Comparison of ENCODE assay signal across 9 mouse cellular contexts in genomic region chr19:55198303-55198702, GRCm38 (mm10). TPM values are rescaled to one million over a fixed set of nuclear protein-coding genes. Genes with fewer than 3 reads are reported as not detected.
A peak's percentile ranks its signal among the peaks of the same experiment; 100 is the strongest.
DNase-seq lines count a peak whose midpoint lies in the region; ATAC-seq and TF ChIP-seq lines count a peak whose summit lies in the region.
"Had no signal": no experiment of that assay in that cellular context is flagged by ENCODE, and none has a peak within 500 bp of the region (broad histone marks: within the 10 kb centered on the region; RNA-seq: fewer than 3 reads in every experiment).

No protein-coding gene starts in this region.

- ATAC-seq in midbrain, embryonic 11.5 days (ENCODE audit: low FRiP score) = peak; percentile 73; the same call in 1 of the 2 replicates

- TF ChIP-seq POLR2A in bone marrow macrophage, adult 2 months (IDR thresholded peaks at IDR 0.05; ENCODE audit: borderline replicate concordance, low read depth, low read length) = no peak

- H3K9me3 ChIP-seq in midbrain, embryonic 11.5 days (ENCODE audit: control insufficient read depth, low read length) = no peaks in the 10 kb centered on the region
- H3K9me3 ChIP-seq: embryonic facial prominence, embryonic 15.5 days had no signal

- no peak overlapping the region for H3K27ac ChIP-seq in bone marrow macrophage, adult 2 months (ENCODE audit: insufficient read depth, low read depth, low read length)
- no peak overlapping the region for H3K27ac ChIP-seq in left cerebral cortex, adult 2 months
- H3K27ac ChIP-seq in midbrain, embryonic 11.5 days (ENCODE audit: low read depth, low read length) = no peak overlapping the region
- H3K27ac ChIP-seq: embryonic facial prominence, embryonic 15.5 days had no signal

- H3K36me3 ChIP-seq in midbrain, embryonic 11.5 days (ENCODE audit: control insufficient read depth, insufficient read depth, low read length) = no peaks in the 10 kb centered on the region
- H3K36me3 ChIP-seq: embryonic facial prominence, embryonic 15.5 days had no signal

- intact Hi-C loops in left cerebral cortex, adult 2 months (cut with DNase I) = loop anchor here (2.0 to 10.0 kb wide), 3 partner anchors 100 to 1254 kb away; partner anchors contain the start of genes Bbip1 and Shoc2

- no peaks in the 10 kb centered on the region for H3K4me1 ChIP-seq in bone marrow macrophage, adult 2 months (ENCODE audit: control insufficient read depth, insufficient read depth, low read length)
- H3K4me1 ChIP-seq in midbrain, embryonic 11.5 days (ENCODE audit: control insufficient read depth, insufficient read depth, low read length) = no peaks in the 10 kb centered on the region
- H3K4me1 ChIP-seq: embryonic facial prominence, embryonic 15.5 days had no signal

- TF ChIP-seq CTCF in bone marrow macrophage, adult 2 months (IDR thresholded peaks at IDR 0.05; ENCODE audit: low read depth, low read length) = peak; percentile 88
- peak; percentile 77 for TF ChIP-seq CTCF in left cerebral cortex, adult 2 months (IDR thresholded peaks at IDR 0.05)

- no peaks in the 10 kb centered on the region for H3K27me3 ChIP-seq in midbrain, embryonic 11.5 days (ENCODE audit: control insufficient read depth, insufficient read depth, low read length)

- H3K4me2 ChIP-seq in midbrain, embryonic 11.5 days = 0 out of 2 replicates have a peak overlapping the region, but pooled peaks have one; percentile 6
- H3K4me2 ChIP-seq: embryonic facial prominence, embryonic 15.5 days had no signal

- H3K4me3 ChIP-seq in bone marrow macrophage, adult 2 months (ENCODE audit: insufficient read depth, low read length) = no peak overlapping the region
- H3K4me3 ChIP-seq in left cerebral cortex, adult 2 months = no peak overlapping the region
- H3K4me3 ChIP-seq in midbrain, embryonic 11.5 days (ENCODE audit: low read depth, low read length) = no peak overlapping the region
- H3K4me3 ChIP-seq: embryonic facial prominence, embryonic 15.5 days had no signal

- 37% methylated on average over 5 of the region's 5 CpGs for WGBS in midbrain, embryonic 11.5 days

- 0 out of 2 replicates have a peak overlapping the region, but pooled peaks have one; percentile 16 for H3K9ac ChIP-seq in midbrain, embryonic 11.5 days (ENCODE audit: low read length)
- H3K9ac ChIP-seq: embryonic facial prominence, embryonic 15.5 days had no signal

- DNase-seq in right cerebral cortex, adult 18-20 months = peak; percentile 47
- no peak for DNase-seq in right cerebral cortex, postnatal 25 days
- DNase-seq in forelimb bud, embryonic 11.5 days (ENCODE audit: low read depth, low spot score) = peak; percentile 69
- peak; percentile 33 for DNase-seq in hindlimb bud, embryonic 11.5 days (ENCODE audit: extremely low spot score, low read depth, low spot score)
- peak; percentile 38 to 52 for DNase-seq in left cerebral cortex, adult 2 months (ENCODE audit: extremely low spot score in 1 of 2, low spot score in 2 of 2)
- DNase-seq in midbrain, embryonic 11.5 days (ENCODE audit: low spot score, missing footprints) = peak; percentile 97
- DNase-seq in thymus, postnatal 4 days = peak; percentile 71

RNA-seq across cellular contexts. Expression of gene Tectb, which starts 17.8 kb away (rescaled TPM):
- not detected in 2 replicates for polyA plus RNA-seq in bone marrow macrophage, adult 2 months (2012; ENCODE audit: insufficient read depth, insufficient read length, missing spikeins)
- not detected for total RNA-seq in left cerebral cortex, adult 2 months (2021)
- 0.05 TPM in 1 of 2 replicates, not detected in the other for polyA plus RNA-seq in midbrain, embryonic 11.5 days (2014; fragmentation: Nextera tagmentation; extraction: Ambion mirVana)

RNA-seq across cellular contexts. Expression of gene Gucy2g, which starts 42.7 kb away (rescaled TPM):
- not detected in 2 replicates for polyA plus RNA-seq in bone marrow macrophage, adult 2 months (2012; ENCODE audit: insufficient read depth, insufficient read length, missing spikeins)
- total RNA-seq in left cerebral cortex, adult 2 months (2021) = 1 to 10 TPM; 3.3 to 3.5 TPM
- polyA plus RNA-seq in midbrain, embryonic 11.5 days (2014; fragmentation: Nextera tagmentation; extraction: Ambion mirVana) = not detected in 2 replicates

RNA-seq across cellular contexts. Expression of gene Acsl5, which starts 53.4 kb away (rescaled TPM):
- polyA plus RNA-seq in bone marrow macrophage, adult 2 months (2012; ENCODE audit: insufficient read depth, insufficient read length, missing spikeins) = 65.3 and 84.9 TPM in 2 replicates
- 10 to 100 TPM; 52.0 to 57.0 TPM for total RNA-seq in left cerebral cortex, adult 2 months (2021)
- polyA plus RNA-seq in midbrain, embryonic 11.5 days (2014; fragmentation: Nextera tagmentation; extraction: Ambion mirVana) = 17.3 and 18.1 TPM in 2 replicates
